Mouse (Mus musculus) liver, embryonic 14.5 days (tissue): ENCODE measurements at regions not wholly inside any gene's neighbourhood (a gene's known extent, or its start where the extent isn't known, plus 50 kb on each side); places are given as distances from the start of the nearest gene placed in this dataset.

Experiments
- ATAC-seq: fragments of 200-750 bp; cut with Nextera tagmentation; 2 replicates; pipeline ENCODE4 v1.8.0; 2017; ENCODE audit warnings: moderate number of reproducible peaks, mild to moderate bottlenecking, moderate library complexity; ENCODE audit not compliant: insufficient read depth
- DNase-seq, 3 experiments: peaks; one replicate each; pipeline ENCODE4 v3.0.0-alpha.2; 2012 to 2013; ENCODE audit warnings: low read depth in 3 of 3, low spot score in 3 of 3
- H3K27ac ChIP-seq: fragments of 300-500 bp; sonication (generic); 2 replicates; pipeline ENCODE4 v1.5.1; 2014; ENCODE audit warnings: moderate library complexity, mild to moderate bottlenecking, control low read depth, inconsistent platforms
- H3K27me3 ChIP-seq: fragments of 300-500 bp; sonication (generic); 2 replicates; pipeline ENCODE4 v1.6.1; 2014; ENCODE audit warnings: mild to moderate bottlenecking, low read length, moderate library complexity; ENCODE audit not compliant: control insufficient read depth, insufficient read depth
- H3K36me3 ChIP-seq: fragments of 300-500 bp; sonication (generic); replicated peaks from 2 replicates; pipeline ENCODE4 v1.6.1; 2014; ENCODE audit warnings: low read depth; ENCODE audit not compliant: control insufficient read depth, insufficient read depth
- H3K4me1 ChIP-seq, 2 experiments: fragments of 200-500 bp in 1 of 2; fragments of 300-500 bp in 1 of 2; sonication (generic) in 1 of 2; replicated peaks; 2 replicates each; pipeline ENCODE4 v1.6.1; 2012 to 2014; ENCODE audit warnings: antibody characterized with exemption in 1 of 2, inconsistent platforms in 1 of 2, low read length in 1 of 2; ENCODE audit not compliant: control insufficient read depth in 2 of 2, insufficient read depth in 2 of 2
- H3K4me2 ChIP-seq: fragments of 300-500 bp; sonication (generic); 2 replicates; pipeline ENCODE4 v1.6.1; 2014; ENCODE audit warnings: low read depth, mild to moderate bottlenecking, control low read depth, moderate library complexity
- H3K4me3 ChIP-seq, 2 experiments: fragments of 200-500 bp in 1 of 2; fragments of 300-500 bp in 1 of 2; sonication (generic) in 1 of 2; 2 replicates each; pipeline ENCODE4 v1.5.1; 2012 to 2014; ENCODE audit warnings: low read depth in 2 of 2, low read length in 2 of 2, mild to moderate bottlenecking in 2 of 2, control low read depth in 1 of 2, inconsistent platforms in 1 of 2, moderate library complexity in 1 of 2; ENCODE audit not compliant: insufficient read depth in 1 of 2
- H3K9ac ChIP-seq: fragments of 300-500 bp; sonication (generic); replicated peaks from 2 replicates; pipeline ENCODE4 v1.6.1; 2014; ENCODE audit warnings: mild to moderate bottlenecking, control low read depth, moderate library complexity
- H3K9me3 ChIP-seq: fragments of 300-500 bp; sonication (generic); 2 replicates; pipeline ENCODE4 v1.6.1; 2016; ENCODE audit warnings: low read length, mixed read lengths; ENCODE audit not compliant: control insufficient read depth
- CTCF ChIP-seq: IDR thresholded peaks from 2 replicates; pipeline ENCODE4 v1.5.1; 2016; ENCODE audit warnings: antibody characterized with exemption, low read depth, control low read depth
- EP300 ChIP-seq: IDR thresholded peaks from 2 replicates; pipeline ENCODE4 v1.6.1; 2016; ENCODE audit warnings: antibody characterized with exemption, low read depth
- WGBS: fragments of 180-500 bp; shearing (Covaris S2); extraction: QIAGEN DNeasy Blood & Tissue Kit; methylation state at CpG from one replicate; pipeline ENCODE4 v1.1.7; 2014; ENCODE audit not compliant: insufficient replicate concordance; 5-methylcytosine and 5-hydroxymethylcytosine counted together

DNA sequence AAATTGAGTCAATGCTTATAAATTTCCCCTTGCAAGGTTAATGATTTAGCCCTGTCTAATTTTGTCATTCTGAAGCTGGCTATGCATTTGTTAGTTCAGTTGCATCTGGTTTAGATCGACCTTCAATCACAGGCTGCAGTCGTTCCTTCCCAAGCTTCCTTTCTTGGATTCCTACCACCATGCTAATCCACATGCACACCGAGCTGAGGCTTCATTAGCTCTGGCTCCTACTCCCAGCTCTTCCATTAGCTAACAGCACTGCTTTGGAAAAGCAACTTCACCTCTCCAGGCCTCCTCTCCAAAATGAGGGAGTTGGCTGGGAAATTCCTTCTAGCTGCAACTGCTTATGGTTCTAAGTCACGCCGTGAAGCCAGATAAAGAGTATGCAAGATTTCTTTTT, 511.6 kb downstream of the Nfib start:
- Histone ChIP-seq H3K9ac (no peak overlapping the region), H3K4me1 (peaks cover 0 to 2% of the 10 kb centered on the region in 2 experiments; a peak in 1 of 4 replicates), H3K4me2 (no peak overlapping the region), H3K27me3 (no peaks in the 10 kb centered on the region), H3K9me3 (no peaks in the 10 kb centered on the region), H3K27ac (no peak overlapping the region), H3K4me3 (no peak overlapping the region), H3K36me3 (no peaks in the 10 kb centered on the region)
- WGBS = 68% methylated on average over 5 of the region's 5 CpGs
- TF ChIP-seq EP300 = no peak
- TF ChIP-seq CTCF = no peak
- DNase-seq (no peak), ATAC-seq (no peak)

DNA sequence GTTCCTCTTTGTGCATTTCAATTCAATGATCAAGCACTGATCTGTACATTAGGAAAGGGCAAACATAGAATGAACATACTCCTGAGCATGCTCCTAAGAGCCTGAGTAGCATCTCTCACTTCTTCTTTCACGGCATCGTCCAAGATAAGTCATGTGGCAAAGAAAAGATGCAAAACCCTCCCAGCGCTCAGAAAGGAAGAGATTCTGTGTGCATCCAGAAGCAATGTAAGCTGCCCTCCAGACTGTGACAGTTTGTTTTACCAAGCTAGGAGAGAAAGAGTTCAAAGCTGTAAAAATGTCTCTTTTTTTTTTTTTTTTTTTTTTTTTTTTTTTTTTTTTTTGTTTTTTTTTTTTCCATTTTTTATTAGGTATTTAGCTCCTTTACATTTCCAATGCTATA, 518.7 kb downstream of the Nfib start:
- Histone ChIP-seq H3K36me3 (no peaks in the 10 kb centered on the region), H3K27ac (no peak overlapping the region), H3K9ac (no peak overlapping the region), H3K9me3 (no peaks in the 10 kb centered on the region), H3K4me2 (no peak overlapping the region), H3K27me3 (no peaks in the 10 kb centered on the region), H3K4me1 (no peaks in the 10 kb centered on the region), H3K4me3 (no peak overlapping the region)
- WGBS = 77% methylated on average over 3 of the region's 3 CpGs
- TF ChIP-seq EP300 = no peak
- TF ChIP-seq CTCF = no peak
- DNase-seq (no peak), ATAC-seq (no peak)

DNA sequence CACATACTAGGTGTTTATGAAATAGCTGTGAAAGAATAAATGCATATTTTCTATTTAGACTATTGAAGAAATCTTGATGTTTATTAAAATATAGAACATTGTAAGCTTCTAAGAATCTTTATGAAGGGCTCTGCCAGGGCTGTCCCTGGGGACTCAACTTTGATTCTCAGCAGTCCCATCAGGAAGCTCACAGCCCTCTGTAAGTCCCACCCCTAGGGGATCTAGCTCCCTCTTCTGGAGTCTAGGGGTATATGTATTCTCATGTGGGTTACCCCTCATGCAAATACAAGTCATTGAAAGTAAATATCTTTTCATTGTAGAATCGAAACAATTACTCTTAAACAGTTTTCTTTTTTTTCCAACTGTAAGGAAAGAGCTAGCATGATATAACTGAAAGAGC, 521.6 kb downstream of the Nfib start:
- 51% methylated on average over 1 of the region's 1 CpGs for WGBS
- no peak for ATAC-seq
- no peak for DNase-seq
- H3K4me2 ChIP-seq = no peak overlapping the region
- H3K27me3 ChIP-seq = no peaks in the 10 kb centered on the region
- no peak for TF ChIP-seq EP300
- no peak for TF ChIP-seq CTCF
- no peaks in the 10 kb centered on the region for H3K4me1 ChIP-seq
- no peak overlapping the region for H3K9ac ChIP-seq
- no peak overlapping the region for H3K4me3 ChIP-seq
- no peaks in the 10 kb centered on the region for H3K36me3 ChIP-seq
- H3K9me3 ChIP-seq = no peaks in the 10 kb centered on the region
- no peak overlapping the region for H3K27ac ChIP-seq

DNA sequence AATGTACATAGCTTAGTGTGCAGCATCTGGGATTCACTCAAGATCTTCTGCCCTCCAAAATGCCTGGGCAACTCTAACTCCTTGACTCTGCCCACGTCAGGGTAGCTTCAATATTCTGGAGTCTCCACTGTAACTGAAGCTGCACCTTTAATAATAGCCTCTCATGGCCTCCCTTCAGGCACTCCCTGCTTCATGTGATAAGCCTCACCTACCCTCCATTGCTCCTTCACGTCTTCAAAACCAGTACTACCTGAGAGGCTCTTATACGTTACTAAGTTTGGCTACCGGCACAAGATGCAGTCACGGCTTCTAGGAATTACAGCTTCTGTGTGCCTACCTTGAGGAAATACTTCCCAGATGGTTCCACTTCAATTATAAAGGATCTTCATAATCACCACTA, 527.4 kb downstream of the Nfib start:
- no peaks in the 10 kb centered on the region for H3K27me3 ChIP-seq
- TF ChIP-seq EP300 (no peak), CTCF (no peak)
- no peak overlapping the region for H3K4me2 ChIP-seq
- DNase-seq (no peak), ATAC-seq (no peak)
- no peaks in the 10 kb centered on the region for H3K9me3 ChIP-seq
- no peaks in the 10 kb centered on the region; a peak in 1 of 4 replicates for H3K4me1 ChIP-seq
- WGBS = 64% methylated on average over 5 of the region's 5 CpGs
- H3K27ac ChIP-seq = no peak overlapping the region
- no peak overlapping the region for H3K9ac ChIP-seq
- H3K4me3 ChIP-seq = no peak overlapping the region
- H3K36me3 ChIP-seq = no peaks in the 10 kb centered on the region

DNA sequence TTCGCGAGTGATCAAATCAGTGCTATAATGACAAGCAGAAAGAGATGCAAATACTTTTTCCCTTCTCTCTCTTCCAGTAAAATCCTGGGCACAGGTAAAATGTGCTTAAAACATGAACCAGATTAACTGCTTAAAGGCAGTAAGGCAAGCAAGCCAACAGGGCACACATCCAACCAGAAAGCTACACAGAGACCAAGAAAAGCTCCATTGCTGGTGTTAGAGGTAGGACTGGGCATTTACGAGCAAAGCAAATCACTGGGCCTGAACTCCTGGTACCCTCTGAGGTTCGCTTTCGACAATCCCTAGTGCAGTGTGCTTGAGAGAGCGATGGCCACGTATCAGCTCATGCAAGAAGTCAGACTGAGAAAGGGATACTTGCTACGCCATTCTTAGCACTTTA, 528.8 kb downstream of the Nfib start:
- H3K4me3 ChIP-seq = no peak overlapping the region
- H3K27me3 ChIP-seq = no peaks in the 10 kb centered on the region
- ATAC-seq (no peak), DNase-seq (no peak)
- 77% methylated on average over 8 of the region's 8 CpGs for WGBS
- H3K9ac ChIP-seq = no peak overlapping the region
- no peak overlapping the region for H3K27ac ChIP-seq
- H3K4me2 ChIP-seq = no peak overlapping the region
- H3K9me3 ChIP-seq = no peaks in the 10 kb centered on the region
- H3K36me3 ChIP-seq = no peaks in the 10 kb centered on the region
- H3K4me1 ChIP-seq = no peaks in the 10 kb centered on the region; a peak in 1 of 4 replicates
- no peak for TF ChIP-seq CTCF
- no peak for TF ChIP-seq EP300
